Mouse (Mus musculus) lung, embryonic 16.5 days (tissue): ENCODE data around the gene Abi1. TPM values are rescaled to one million over a fixed set of nuclear protein-coding genes. Genes with fewer than 3 reads are reported as not detected.
A peak's percentile ranks its signal among the peaks of the same experiment; 100 is the strongest.
"Not testable (repeated sequence)": the region's sequence is repeated elsewhere in the genome, so short reads cannot be mapped to it uniquely, and the experiment has no call there.

Experiments
- ATAC-seq: fragments of 200-750 bp; cut with Nextera tagmentation; 2 replicates; pipeline ENCODE4 v1.8.0; 2017; ENCODE audit warnings: low read depth, mild to moderate bottlenecking, moderate library complexity
- H3K27ac ChIP-seq: fragments of 300-500 bp; sonication (generic); 2 replicates; pipeline ENCODE4 v1.5.1; 2014; ENCODE audit warnings: mild to moderate bottlenecking, control low read depth, low read length
- H3K27me3 ChIP-seq: fragments of 300-500 bp; sonication (generic); 2 replicates; pipeline ENCODE4 v1.6.1; 2014; ENCODE audit warnings: low read depth, low read length, mixed read lengths; ENCODE audit not compliant: control insufficient read depth, insufficient read depth
- H3K36me3 ChIP-seq: fragments of 300-500 bp; sonication (generic); 2 replicates; pipeline ENCODE4 v1.6.1; 2014; ENCODE audit warnings: low read length; ENCODE audit not compliant: control insufficient read depth, insufficient read depth
- H3K4me1 ChIP-seq: fragments of 300-500 bp; sonication (generic); replicated peaks from 2 replicates; pipeline ENCODE4 v1.6.1; 2014; ENCODE audit warnings: low read length, mixed read lengths; ENCODE audit not compliant: control insufficient read depth, insufficient read depth
- H3K4me2 ChIP-seq: fragments of 300-500 bp; sonication (generic); 2 replicates; pipeline ENCODE4 v1.6.1; 2014; ENCODE audit warnings: low read depth, low read length, control low read depth
- H3K4me3 ChIP-seq: fragments of 300-500 bp; sonication (generic); 2 replicates; pipeline ENCODE4 v1.5.1; 2014; ENCODE audit warnings: mild to moderate bottlenecking, low read length, control low read depth
- H3K9ac ChIP-seq: fragments of 300-500 bp; sonication (generic); 2 replicates; pipeline ENCODE4 v1.6.1; 2014; ENCODE audit warnings: low read length, control low read depth
- H3K9me3 ChIP-seq: fragments of 300-500 bp; sonication (generic); 2 replicates; pipeline ENCODE4 v1.6.1; 2016; ENCODE audit warnings: low read length; ENCODE audit not compliant: control insufficient read depth
- WGBS: fragments of 180-500 bp; shearing (Covaris S2); extraction: QIAGEN DNeasy Blood & Tissue Kit; methylation state at CpG from one replicate; pipeline ENCODE4 v1.1.7; 2014; 5-methylcytosine and 5-hydroxymethylcytosine counted together
- polyA plus RNA-seq: library from polyadenylated mRNA; unstranded; fragments of >200 nt; fragmentation: Nextera tagmentation; extraction: Ambion mirVana; gene quantifications from 2 replicates; pipeline ENCODE4 v1.2.1, GENCODE M21; 2015

Gene Abi1
- polyA plus RNA-seq, 1 experiment from 2014 or later, result 57.9 TPM

- H3K4me1 ChIP-seq, result no peaks in the 10 kb centered on the region
- no peaks in the 10 kb centered on the region for H3K9me3 ChIP-seq
- peak overlapping the region; percentile 92 for H3K27ac ChIP-seq
- peak overlapping the region; percentile 91 for H3K4me2 ChIP-seq
- no peaks in the 10 kb centered on the region for H3K27me3 ChIP-seq
- ATAC-seq, result peak; percentile 61
- no peaks in the 10 kb centered on the region for H3K36me3 ChIP-seq
- under 1% methylated on average over 21 of the region's 21 CpGs for WGBS
- H3K4me3 ChIP-seq, result peak overlapping the region; percentile 56
- H3K9ac ChIP-seq, result peak overlapping the region; percentile 71
Measured at GRCm38 (mm10) chr2:23068370-23068737, 28.3 kb upstream of the Abi1 start.

GRCm38 (mm10) chr2:23067552-23068369 lies 27.7 kb upstream of the Abi1 start, which contains the start of gene Acbd5:
Gene Acbd5 (plus strand): TSS chr2:23068167.
- no peaks in the 10 kb centered on the region for H3K27me3 ChIP-seq
- H3K9me3 ChIP-seq, result no peaks in the 10 kb centered on the region
- peak within 1 kb of the TSS; percentile 91 for H3K4me2 ChIP-seq
- peak within 1 kb of the TSS; percentile 92 for H3K27ac ChIP-seq
- no peaks in the 10 kb centered on the region for H3K36me3 ChIP-seq
- 1% methylated on average over 34 of the region's 34 CpGs for WGBS
- peak; percentile 97 for ATAC-seq
- H3K4me1 ChIP-seq, result no peaks in the 10 kb centered on the region
- peak within 1 kb of the TSS; percentile 72 for H3K9ac ChIP-seq
- H3K4me3 ChIP-seq, result peak within 1 kb of the TSS; percentile 56

DNA sequence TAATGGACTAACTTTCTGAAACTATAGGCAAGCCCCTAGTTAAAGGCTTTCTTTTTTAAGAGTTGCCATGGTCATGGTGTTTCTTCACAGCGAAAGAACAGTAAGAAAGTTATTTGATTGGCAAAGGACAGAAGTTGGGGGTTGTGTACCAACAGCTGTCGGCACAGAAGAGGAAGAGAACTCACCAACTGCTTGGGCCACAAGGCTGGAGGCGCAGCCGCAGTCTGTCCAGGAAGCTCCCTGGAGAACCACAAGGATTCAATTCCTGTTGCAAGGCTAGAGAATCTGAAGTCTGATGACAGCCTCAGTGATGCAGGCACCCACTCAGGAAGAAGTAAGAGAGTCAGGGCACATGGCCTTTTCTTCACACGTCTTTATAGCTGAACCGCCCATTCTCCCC lies 12.5 kb upstream of the Abi1 start:
- WGBS, result 67% methylated on average over 6 of the region's 6 CpGs
- no peak overlapping the region for H3K9ac ChIP-seq

DNA sequence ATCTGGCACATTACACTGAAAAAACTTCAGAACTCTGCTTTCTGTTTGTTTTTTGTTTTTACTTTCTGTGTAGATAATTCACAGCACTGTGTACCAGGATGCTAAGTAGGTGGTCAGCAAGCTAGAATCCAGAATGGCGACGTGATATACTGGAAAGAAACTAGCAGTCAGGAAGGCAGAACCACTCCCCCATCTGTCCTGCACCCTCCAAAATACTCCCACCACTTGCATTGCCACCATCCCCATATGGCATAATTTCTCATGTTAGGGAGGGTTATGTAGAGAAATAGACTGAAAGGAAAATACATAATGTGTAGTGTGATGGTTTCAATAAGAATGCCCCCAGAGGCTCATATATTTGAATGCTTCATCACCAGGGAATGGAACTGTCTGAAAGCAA lies 11.8 kb upstream of the Abi1 start:
- H3K36me3 ChIP-seq, result no peaks in the 10 kb centered on the region
- 70% methylated on average over 2 of the region's 2 CpGs for WGBS
- H3K9ac ChIP-seq, result no peak overlapping the region
- H3K27ac ChIP-seq, result no peak overlapping the region
- H3K27me3 ChIP-seq, result no peaks in the 10 kb centered on the region
- H3K4me3 ChIP-seq, result no peak overlapping the region
- no peaks in the 10 kb centered on the region for H3K4me1 ChIP-seq
- ATAC-seq, result no peak
- H3K9me3 ChIP-seq, result no peaks in the 10 kb centered on the region
- no peak overlapping the region for H3K4me2 ChIP-seq

More for the DNA sequence above, 12.5 kb upstream of the Abi1 start:
- H3K4me3 ChIP-seq, result no peak overlapping the region
- H3K9me3 ChIP-seq, result no peaks in the 10 kb centered on the region
- H3K27me3 ChIP-seq, result no peaks in the 10 kb centered on the region
- H3K36me3 ChIP-seq, result no peaks in the 10 kb centered on the region
- no peak overlapping the region for H3K4me2 ChIP-seq
- ATAC-seq, result no peak
- no peak overlapping the region for H3K27ac ChIP-seq
- H3K4me1 ChIP-seq, result no peaks in the 10 kb centered on the region

DNA sequence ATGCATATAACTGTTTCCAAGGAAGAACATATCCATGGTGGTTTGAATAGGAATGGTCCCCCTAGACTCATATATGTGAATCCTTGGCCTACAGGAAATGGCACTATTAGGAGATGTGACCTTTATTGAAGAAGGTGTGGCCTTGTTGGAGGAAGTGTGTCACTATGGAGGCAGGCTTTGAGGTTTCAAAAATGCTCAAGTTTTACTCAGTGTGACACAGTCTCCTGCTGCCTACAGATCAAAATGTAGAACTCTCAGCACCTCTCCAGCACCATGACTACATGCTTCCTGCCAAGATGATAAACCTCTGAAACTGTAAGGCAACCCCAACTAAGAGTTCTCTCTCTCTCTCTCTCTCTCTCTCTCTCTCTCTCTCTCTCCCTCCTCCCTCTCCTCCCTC lies 8.0 kb upstream of the Abi1 start:
- Histone ChIP-seq H3K27me3 (no peaks in the 10 kb centered on the region), H3K9me3 (no peaks in the 10 kb centered on the region), H3K9ac (no peak overlapping the region), H3K4me1 (no peaks in the 10 kb centered on the region), H3K4me2 (no peak overlapping the region), H3K36me3 (no peaks in the 10 kb centered on the region), H3K27ac (no peak overlapping the region), H3K4me3 (no peak overlapping the region)
- ATAC-seq, result no peak

DNA sequence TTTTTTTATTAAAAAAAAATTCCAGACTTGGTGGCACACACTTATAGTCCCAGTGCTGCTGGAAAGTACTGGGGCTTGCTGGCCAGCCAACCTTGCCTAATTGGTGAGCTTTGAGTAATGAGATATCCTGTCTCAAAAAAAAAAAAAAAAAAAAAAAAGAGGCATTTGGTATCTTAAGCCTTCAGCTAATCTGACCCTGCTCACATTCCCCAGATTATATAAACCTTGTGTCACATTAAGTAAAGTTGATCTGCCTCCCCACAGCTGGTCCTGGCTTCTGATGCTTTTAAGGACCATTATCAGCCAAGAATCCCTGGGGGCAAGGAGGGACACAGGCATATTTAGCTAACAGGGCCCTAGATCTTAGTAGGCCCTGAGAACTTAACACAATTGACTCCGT lies 5.7 kb upstream of the Abi1 start:
- WGBS, result 38% methylated on average over 1 of the region's 1 CpGs
- Histone ChIP-seq H3K4me3 (no peak overlapping the region), H3K27me3 (no peaks in the 10 kb centered on the region), H3K27ac (no peak overlapping the region), H3K9ac (no peak overlapping the region), H3K9me3 (no peaks in the 10 kb centered on the region), H3K4me1 (no peaks in the 10 kb centered on the region), H3K4me2 (no peak overlapping the region), H3K36me3 (no peaks in the 10 kb centered on the region)
- ATAC-seq, result no peak

GRCm38 (mm10) chr2:23042189-23042588 lies 2.1 kb upstream of the Abi1 start:
- WGBS, result 71% methylated on average over 3 of the region's 3 CpGs
- no peak overlapping the region for H3K9ac ChIP-seq
- H3K9me3 ChIP-seq, result no peaks in the 10 kb centered on the region
- ATAC-seq, result no peak
- H3K4me2 ChIP-seq, result no peak overlapping the region
- H3K4me1 ChIP-seq, result peaks cover 9% of the 10 kb centered on the region
- H3K36me3 ChIP-seq, result no peaks in the 10 kb centered on the region
- no peak overlapping the region for H3K4me3 ChIP-seq
- H3K27ac ChIP-seq, result no peak overlapping the region
- no peaks in the 10 kb centered on the region for H3K27me3 ChIP-seq

GRCm38 (mm10) chr2:23041457-23041856 lies 1.4 kb upstream of the Abi1 start:
- Histone ChIP-seq H3K27ac (no peak overlapping the region), H3K4me2 (no peak overlapping the region), H3K27me3 (no peaks in the 10 kb centered on the region), H3K4me3 (no peak overlapping the region), H3K9ac (no peak overlapping the region), H3K4me1 (peaks cover 13% of the 10 kb centered on the region), H3K36me3 (no peaks in the 10 kb centered on the region), H3K9me3 (no peaks in the 10 kb centered on the region)
- ATAC-seq, result no peak
- 59% methylated on average over 4 of the region's 4 CpGs for WGBS

DNA sequence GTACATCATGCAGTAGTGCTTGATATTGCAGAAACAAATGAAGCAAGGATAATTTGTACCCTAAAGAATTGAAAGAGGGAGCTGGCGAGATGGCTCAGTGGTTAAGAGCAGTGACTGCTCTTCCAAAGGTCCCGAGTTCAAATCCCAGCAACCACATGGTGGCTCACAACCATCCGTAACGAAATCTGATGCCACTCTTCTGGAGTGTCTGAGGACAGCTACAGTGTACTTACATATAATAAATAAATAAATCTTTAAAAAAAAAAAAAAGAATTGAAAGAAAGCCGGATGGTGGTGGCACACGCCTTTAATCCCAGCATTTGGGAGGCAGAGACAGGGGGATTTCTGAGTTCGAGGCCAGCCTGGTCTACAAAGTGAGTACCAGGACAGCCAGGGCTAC lies 649 bp upstream of the Abi1 start:
- H3K27ac ChIP-seq, result 0 out of 2 replicates have a peak overlapping the region, but pooled peaks have one; percentile 27
- ATAC-seq, H3K27me3 ChIP-seq, H3K4me2 ChIP-seq, H3K9ac ChIP-seq, H3K4me3 ChIP-seq, H3K36me3 ChIP-seq, H3K9me3 ChIP-seq: not testable (repeated sequence)
- WGBS, result 86% methylated on average over 7 of the region's 7 CpGs
- peaks cover 13% of the 10 kb centered on the region for H3K4me1 ChIP-seq
